Mouse (Mus musculus): ENCODE results near the gene Klhl7. TPM values are rescaled to one million over a fixed set of nuclear protein-coding genes. Genes with fewer than 3 reads are reported as not detected.
A peak's percentile ranks its signal among the peaks of the same experiment; 100 is the strongest.

Gene Klhl7
- total RNA-seq, 2 experiments from 2014 or later, result 96.8 to 102 TPM

GRCm38 (mm10) chr5:24152199-24152598 is 51.8 kb downstream of the Klhl7 start:
- intact Hi-C loops (cut with DNase I), result no loop called here
- no peak for DNase-seq (ENCODE audit: low spot score in 2 of 2)

- intact Hi-C loops (cut with DNase I), result no loop called here
- no peak for DNase-seq (ENCODE audit: low spot score in 2 of 2)
Measured at GRCm38 (mm10) chr5:24156774-24157173, 56.4 kb downstream of the Klhl7 start.

- intact Hi-C loops (cut with DNase I), result loop anchor here (5.0 kb wide), 1 partner anchor 63 kb away; the partner anchor contains the start of gene Klhl7
- DNase-seq (ENCODE audit: low spot score in 2 of 2), result peak; percentile 97
Measured at GRCm38 (mm10) chr5:24164789-24165445, 64.5 kb downstream of the Klhl7 start, which contains the start of gene Nupl2. TSS of gene Nupl2 (plus strand) at chr5:24164963.

GRCm38 (mm10) chr5:24167263-24167662 is 66.9 kb downstream of the Klhl7 start:
- intact Hi-C loops (cut with DNase I), result no loop called here
- peak; percentile 12 to 34 for DNase-seq (ENCODE audit: low spot score in 2 of 2)

- intact Hi-C loops (cut with DNase I), result no loop called here
- DNase-seq (ENCODE audit: low spot score in 2 of 2), result no peak
Measured at GRCm38 (mm10) chr5:24169881-24170280, 69.5 kb downstream of the Klhl7 start.

GRCm38 (mm10) chr5:24172092-24172491 is 71.7 kb downstream of the Klhl7 start:
- intact Hi-C loops (cut with DNase I), result no loop called here
- peak; percentile 14 to 19 for DNase-seq (ENCODE audit: low spot score in 2 of 2)

- DNase-seq (ENCODE audit: low spot score in 2 of 2), result no peak
- intact Hi-C loops (cut with DNase I), result no loop called here
Measured at GRCm38 (mm10) chr5:24181514-24182295, 81.3 kb downstream of the Klhl7 start.

- DNase-seq (ENCODE audit: low spot score in 2 of 2), result no peak
- intact Hi-C loops (cut with DNase I), result no loop called here
Measured at GRCm38 (mm10) chr5:24182296-24182734, 81.9 kb downstream of the Klhl7 start.

- DNase-seq (ENCODE audit: low spot score in 2 of 2), result no peak
- intact Hi-C loops (cut with DNase I), result no loop called here
Measured at GRCm38 (mm10) chr5:24183096-24183495, 82.7 kb downstream of the Klhl7 start.

GRCm38 (mm10) chr5:24184011-24184410 is 83.6 kb downstream of the Klhl7 start:
- DNase-seq (ENCODE audit: low spot score in 2 of 2), result no peak
- intact Hi-C loops (cut with DNase I), result no loop called here

- DNase-seq (ENCODE audit: low spot score in 2 of 2), result no peak
- intact Hi-C loops (cut with DNase I), result no loop called here
Measured at GRCm38 (mm10) chr5:24188476-24188875, 88.1 kb downstream of the Klhl7 start.

GRCm38 (mm10) chr5:24191821-24192220 is 91.4 kb downstream of the Klhl7 start:
- intact Hi-C loops (cut with DNase I), result loop anchor here (2.0 kb wide), 1 partner anchor 37 kb away; no protein-coding TSS in a partner anchor
- DNase-seq (ENCODE audit: low spot score in 2 of 2), result no peak

- intact Hi-C loops (cut with DNase I), result no loop called here
- DNase-seq (ENCODE audit: low spot score in 2 of 2), result no peak
Measured at GRCm38 (mm10) chr5:24201006-24201405, 100.6 kb downstream of the Klhl7 start.

GRCm38 (mm10) chr5:24202492-24202891 is 102.1 kb downstream of the Klhl7 start:
- DNase-seq (ENCODE audit: low spot score in 2 of 2), result peak; percentile 33 to 80
- intact Hi-C loops (cut with DNase I), result no loop called here

- intact Hi-C loops (cut with DNase I), result no loop called here
- DNase-seq (ENCODE audit: low spot score in 2 of 2), result no peak
Measured at GRCm38 (mm10) chr5:24203266-24203665, 102.9 kb downstream of the Klhl7 start.

- intact Hi-C loops (cut with DNase I), result no loop called here
Measured at GRCm38 (mm10) chr5:24207965-24208364, 107.6 kb downstream of the Klhl7 start.

GRCm38 (mm10) chr5:24208505-24208904 is 108.1 kb downstream of the Klhl7 start:
- intact Hi-C loops (cut with DNase I), result no loop called here
- DNase-seq (ENCODE audit: low spot score in 2 of 2), result no peak

More at GRCm38 (mm10) chr5:24207965-24208364, 107.6 kb downstream of the Klhl7 start:
- no peak for DNase-seq (ENCODE audit: low spot score in 2 of 2)
